Mouse (Mus musculus): Measurements from ENCODE around the gene Parg. TPM values are rescaled to one million over a fixed set of nuclear protein-coding genes. Genes with fewer than 3 reads are reported as not detected.

The Parg gene
- total and polyA plus RNA-seq, 3 experiments: 32.6 to 43.8 TPM; not detected in 1

DNA sequence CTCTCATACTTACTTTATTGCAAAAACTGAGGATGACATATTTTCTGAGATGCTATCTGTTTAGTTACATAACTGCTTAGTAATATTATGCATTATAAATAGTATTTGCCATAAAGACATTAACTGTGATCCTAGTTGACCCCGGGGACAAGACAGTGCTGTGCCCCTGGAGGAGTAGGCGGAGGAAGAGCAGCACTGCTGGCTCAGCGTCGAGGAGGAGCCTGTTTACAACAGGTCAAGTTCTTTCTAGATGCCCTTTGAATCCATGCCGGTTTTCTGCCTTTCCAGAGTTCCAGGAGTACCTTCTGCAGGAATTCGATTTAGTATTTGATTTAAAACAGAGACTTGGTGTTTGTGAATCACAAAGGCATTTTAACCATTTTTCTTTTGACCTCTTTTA, 47.9 kb downstream of the Parg start:
- Histone ChIP-seq H3K27me3 (ENCODE audit: control insufficient read depth in 1 of 2, insufficient read depth in 2 of 2, low read length in 2 of 2) (no peaks in the 10 kb centered on the region), H3K4me3 (ENCODE audit: control insufficient read depth in 1 of 2, insufficient read depth in 1 of 2, low read depth in 2 of 2, low read length in 2 of 2) (no peak overlapping the region), H3K9ac (ENCODE audit: control insufficient read depth, low read depth, low read length, poor library complexity, severe bottlenecking) (no peak overlapping the region), H3K27ac (ENCODE audit: control insufficient read depth, low read depth, low read length) (no peak overlapping the region), H3K36me3 (ENCODE audit: control insufficient read depth in 1 of 2, insufficient read depth in 2 of 2, low read length in 2 of 2) (peaks cover 0 to 12% of the 10 kb centered on the region in 2 experiments; a peak in 2 of 4 replicates), H3K79me2 (ENCODE audit: control insufficient read depth, insufficient read depth, low read length, poor library complexity) (no peaks in the 10 kb centered on the region), H3K9me3 (replicated peaks; ENCODE audit: insufficient read depth, low read length) (no peaks in the 10 kb centered on the region), H3K4me1 (ENCODE audit: control insufficient read depth in 1 of 2, insufficient read depth in 2 of 2, low read length in 2 of 2) (no peaks in the 10 kb centered on the region)
- DNase-seq (ENCODE audit: low read depth, low spot score): no peak
- TF ChIP-seq SMC3 (IDR thresholded peaks at IDR 0.05; ENCODE audit: low read depth, low read length) (no peak), JUND (IDR thresholded peaks at IDR 0.05; ENCODE audit: low read depth, low read length) (no peak), CHD1 (IDR thresholded peaks at IDR 0.05; ENCODE audit: low read depth, low read length) (no peak), CTCF (IDR thresholded peaks at IDR 0.05 in 2 of 3, conservative IDR thresholded peaks at IDR 0.05 in 1 of 3; ENCODE audit: control insufficient read depth in 1 of 3, insufficient read depth in 1 of 3, low read depth in 2 of 3, low read length in 3 of 3, poor library complexity in 1 of 3, severe bottlenecking in 1 of 3) (no peak), MAZ (IDR thresholded peaks at IDR 0.05; ENCODE audit: low read depth, low read length) (no peak), MXI1 (IDR thresholded peaks at IDR 0.05; ENCODE audit: low read depth, low read length) (no peak), EP300 (IDR thresholded peaks at IDR 0.05; ENCODE audit: low read depth in 1 of 2, low read length in 2 of 2) (no peak), TAL1 (IDR thresholded peaks at IDR 0.05; ENCODE audit: low read length) (no peak), HCFC1 (IDR thresholded peaks at IDR 0.05; ENCODE audit: low read depth, low read length) (no peak), POLR2AphosphoS2 (IDR thresholded peaks at IDR 0.05; ENCODE audit: low read length) (no peak), GATA1 (IDR thresholded peaks at IDR 0.05; ENCODE audit: low read depth, low read length) (no peak), MYC (IDR thresholded peaks at IDR 0.05; ENCODE audit: low read depth, low read length) (no peak), MAX (IDR thresholded peaks at IDR 0.05; ENCODE audit: low read length) (no peak)

DNA sequence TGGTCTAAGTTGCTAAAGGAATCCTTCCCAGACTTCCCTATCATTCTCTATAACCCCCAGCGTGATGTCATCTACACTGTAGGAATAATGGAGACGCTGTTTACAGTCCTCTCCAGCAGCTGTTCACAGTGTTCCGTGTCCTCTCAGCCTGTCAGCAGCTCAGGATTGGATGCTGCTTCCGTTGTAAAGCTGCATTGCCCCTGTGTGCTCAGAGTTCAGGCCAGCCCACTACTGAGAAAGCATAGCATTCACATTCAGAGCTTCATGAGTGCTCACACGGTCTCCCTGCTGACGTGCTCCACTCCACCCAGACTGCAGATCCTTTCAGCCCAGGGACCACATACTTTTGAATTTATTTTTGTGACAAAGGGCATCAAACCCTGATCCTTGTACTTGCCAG, 59.1 kb downstream of the Parg start:
- no peaks in the 10 kb centered on the region for H3K79me2 ChIP-seq (ENCODE audit: control insufficient read depth, insufficient read depth, low read length, poor library complexity)
- no peaks in the 10 kb centered on the region for H3K4me1 ChIP-seq (ENCODE audit: control insufficient read depth in 1 of 2, insufficient read depth in 2 of 2, low read length in 2 of 2)
- H3K9me3 ChIP-seq (replicated peaks; ENCODE audit: insufficient read depth, low read length): no peaks in the 10 kb centered on the region
- TF ChIP-seq RAD21 (IDR thresholded peaks at IDR 0.05; ENCODE audit: low read depth, low read length): no peak
- no peak for TF ChIP-seq ZKSCAN1 (IDR thresholded peaks at IDR 0.05; ENCODE audit: low read depth, low read length)
- no peak for TF ChIP-seq SIN3A (IDR thresholded peaks at IDR 0.05; ENCODE audit: low read length)
- no peak for TF ChIP-seq TCF12 (IDR thresholded peaks at IDR 0.05; ENCODE audit: low read depth, low read length)
- TF ChIP-seq NELFE (IDR thresholded peaks at IDR 0.05; ENCODE audit: low read depth, low read length): no peak
- no peak for TF ChIP-seq JUND (IDR thresholded peaks at IDR 0.05; ENCODE audit: low read depth, low read length)
- no peak for TF ChIP-seq CHD2 (IDR thresholded peaks at IDR 0.05; ENCODE audit: low read length)
- no peak for TF ChIP-seq BHLHE40 (IDR thresholded peaks at IDR 0.05; ENCODE audit: borderline replicate concordance, low read depth, low read length)
- no peak for TF ChIP-seq MYC (IDR thresholded peaks at IDR 0.05; ENCODE audit: low read depth, low read length)
- no peak for DNase-seq (ENCODE audit: low read depth, low spot score)
- H3K36me3 ChIP-seq (ENCODE audit: control insufficient read depth in 1 of 2, insufficient read depth in 2 of 2, low read length in 2 of 2): peaks cover 0 to 36% of the 10 kb centered on the region in 2 experiments; a peak in 2 of 4 replicates
- no peak overlapping the region for H3K27ac ChIP-seq (ENCODE audit: control insufficient read depth, low read depth, low read length)
- H3K9ac ChIP-seq (ENCODE audit: control insufficient read depth, low read depth, low read length, poor library complexity, severe bottlenecking): no peak overlapping the region
- H3K27me3 ChIP-seq (ENCODE audit: control insufficient read depth in 1 of 2, insufficient read depth in 2 of 2, low read length in 2 of 2): no peaks in the 10 kb centered on the region
- no peak overlapping the region for H3K4me3 ChIP-seq (ENCODE audit: control insufficient read depth in 1 of 2, insufficient read depth in 1 of 2, low read depth in 2 of 2, low read length in 2 of 2)

Data from MEL (cell line).